ENCODE assay signal across 13 mouse cellular contexts in the genomic region with DNA sequence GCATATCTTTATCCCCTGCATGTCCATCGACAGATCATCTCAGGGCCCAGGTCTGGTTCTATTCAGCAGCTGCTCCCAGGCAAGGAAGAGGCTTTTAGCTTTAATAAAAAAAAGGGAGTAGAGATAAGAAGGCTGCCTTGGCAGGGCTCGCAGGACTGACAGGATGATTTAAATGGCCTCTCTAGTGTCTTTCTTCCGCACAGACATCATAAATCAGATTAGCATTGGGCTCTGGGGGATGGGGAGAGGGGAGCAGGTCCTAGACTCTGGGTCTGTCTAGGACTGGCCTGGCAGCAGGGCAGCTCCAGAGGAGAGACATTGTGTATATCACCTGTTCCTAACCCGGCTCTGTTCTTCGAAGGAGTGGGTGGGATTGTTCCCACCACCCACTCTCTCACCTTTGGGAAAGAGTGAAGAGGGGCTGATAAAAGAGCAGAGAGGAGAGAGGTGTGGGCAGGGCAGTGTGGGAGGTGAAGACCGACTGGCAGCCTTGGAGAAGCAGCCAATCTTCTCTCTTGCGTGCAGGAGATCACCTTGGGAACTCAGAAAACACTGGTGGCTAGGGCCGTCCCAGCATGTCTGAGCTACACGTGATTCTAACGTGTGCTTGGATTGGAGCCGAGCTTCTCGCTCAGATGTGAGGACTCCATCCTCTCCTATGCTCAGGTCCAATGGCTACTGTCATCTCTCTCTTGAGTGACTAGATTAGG.
A peak's percentile ranks its signal among the peaks of the same experiment; 100 is the strongest.
DNase-seq lines count a peak whose midpoint lies in the region; ATAC-seq lines count a peak whose summit lies in the region.
"Had no signal": no experiment of that assay in that cellular context is flagged by ENCODE, and none has a peak within 500 bp of the region (broad histone marks: within the 10 kb centered on the region; RNA-seq: fewer than 3 reads in every experiment).

No protein-coding gene starts in this region.

- H3K4me3 ChIP-seq in kidney, embryonic 15.5 days (replicated peaks): no peak overlapping the region
- H3K4me3 ChIP-seq: limb, embryonic 12.5 days; midbrain, embryonic 13.5 days had no signal

- no peak for DNase-seq in kidney, adult 8-10 months
- peak; percentile 14 for DNase-seq in testis, postnatal 14 days (ENCODE audit: low spot score)
- DNase-seq in testis, postnatal 10 days (ENCODE audit: low spot score): no peak
- DNase-seq in embryo, embryonic 11.5 days (ENCODE audit: low read depth, low spot score): peak; percentile 22
- peak; percentile 8 for DNase-seq in yolk sac, embryonic 10.5 days (ENCODE audit: low spot score)
- DNase-seq in layer of hippocampus, adult 8-10 months (ENCODE audit: low spot score in 2 of 2): no peak
- no peak for DNase-seq in layer of hippocampus, adult 9-10 months (ENCODE audit: low spot score)
- DNase-seq: cerebellum, postnatal 36 days; thymus, postnatal 25 days had no signal

- H3K9me3 ChIP-seq in kidney, embryonic 15.5 days (replicated peaks): no peaks in the 10 kb centered on the region
- H3K9me3 ChIP-seq: limb, embryonic 12.5 days; midbrain, embryonic 13.5 days had no signal

- H3K4me1 ChIP-seq in kidney, embryonic 15.5 days: peaks cover 9% of the 10 kb centered on the region
- H3K4me1 ChIP-seq: limb, embryonic 12.5 days had no signal

- H3K27me3 ChIP-seq in kidney, embryonic 15.5 days: no peaks in the 10 kb centered on the region
- H3K27me3 ChIP-seq: limb, embryonic 12.5 days; midbrain, embryonic 13.5 days had no signal

- no peak overlapping the region for H3K9ac ChIP-seq in kidney, embryonic 15.5 days
- H3K9ac ChIP-seq: limb, embryonic 12.5 days; midbrain, embryonic 13.5 days had no signal

- 0 out of 2 replicates have a peak, but pooled peaks cover 7% of the 10 kb centered on the region for H3K36me3 ChIP-seq in kidney, embryonic 15.5 days

- no peak overlapping the region for H3K27ac ChIP-seq in kidney, embryonic 15.5 days
- H3K27ac ChIP-seq: limb, embryonic 12.5 days; midbrain, embryonic 13.5 days had no signal

- H3K4me2 ChIP-seq in kidney, embryonic 15.5 days: no peak overlapping the region
- H3K4me2 ChIP-seq: limb, embryonic 12.5 days; midbrain, embryonic 13.5 days had no signal

- peak; percentile 79 for ATAC-seq in kidney, embryonic 15.5 days (replicated peaks; ENCODE audit: low FRiP score)
- ATAC-seq: CD4-positive, CD25-positive, alpha-beta regulatory T cell, adult 4 months; midbrain, embryonic 13.5 days had no signal

- WGBS in kidney, embryonic 15.5 days: 39% methylated on average over 12 of the region's 12 CpGs

Comparison
In these comparisons a context has a peak if more than half of its experiments do, and no peak if none do; other contexts are left out.
1. DNase-seq: peak in testis, postnatal 14 days (single experiment), embryo, embryonic 11.5 days (single experiment) and yolk sac, embryonic 10.5 days (single experiment); none in kidney, adult 8-10 months (0 of 2), testis, postnatal 10 days (single experiment), layer of hippocampus, adult 8-10 months (0 of 2) and layer of hippocampus, adult 9-10 months (single experiment).